ENCODE assay signal across 18 mouse cellular contexts in genomic region chr6:142873795-142874563, GRCm38 (mm10).
DNase-seq lines count a peak whose midpoint lies in the region; ATAC-seq lines count a peak whose summit lies in the region.
"Had no signal": no experiment of that assay in that cellular context is flagged by ENCODE, and none has a peak within 500 bp of the region (broad histone marks: within the 10 kb centered on the region; RNA-seq: fewer than 3 reads in every experiment).

No protein-coding gene starts in this region.

- DNase-seq in kidney, adult 11 months: peak; percentile 93
- peak; percentile 96 for DNase-seq in kidney, adult 9 months
- DNase-seq in kidney, postnatal 25 days: peak; percentile 82 to 93
- no peak for DNase-seq in neural tube, embryonic 10.5 days (ENCODE audit: extremely low spot score, low spot score)
- DNase-seq in adrenal gland, postnatal 25 days: no peak
- DNase-seq: adrenal gland, adult 2 months; cerebellum, adult 9-10 months; gastrocnemius, postnatal 36 days; heart, postnatal 14 days; thymus, postnatal 25 days had no signal

- H3K4me2 ChIP-seq in liver, embryonic 15.5 days: no peak overlapping the region
- H3K4me2 ChIP-seq: forebrain, embryonic 12.5 days; heart, embryonic 11.5 days; hindbrain, embryonic 15.5 days; lung, embryonic 15.5 days; midbrain, embryonic 12.5 days; neural tube, embryonic 12.5 days had no signal

- WGBS in liver, embryonic 15.5 days (ENCODE audit: insufficient replicate concordance): 67% methylated on average over 11 of the region's 11 CpGs

- no peak overlapping the region for H3K9ac ChIP-seq in liver, embryonic 15.5 days
- H3K9ac ChIP-seq: forebrain, embryonic 12.5 days; hindbrain, embryonic 15.5 days; lung, embryonic 15.5 days; midbrain, embryonic 12.5 days; neural tube, embryonic 12.5 days had no signal

- ATAC-seq in liver, embryonic 15.5 days (ENCODE audit: insufficient read depth): peak; percentile 76
- no peak for ATAC-seq in frontal cortex, adult (ENCODE audit: low TSS enrichment)

- H3K4me3 ChIP-seq in liver, embryonic 15.5 days (replicated peaks): no peak overlapping the region
- H3K4me3 ChIP-seq: forebrain, embryonic 12.5 days; hindbrain, embryonic 15.5 days; lung, embryonic 15.5 days; midbrain, embryonic 12.5 days; neural tube, embryonic 12.5 days had no signal

- H3K36me3 ChIP-seq in liver, embryonic 15.5 days (replicated peaks): no peaks in the 10 kb centered on the region
- H3K36me3 ChIP-seq: forebrain, embryonic 12.5 days; hindbrain, embryonic 15.5 days; lung, embryonic 15.5 days; neural tube, embryonic 12.5 days had no signal

- no peaks in the 10 kb centered on the region for H3K9me3 ChIP-seq in liver, embryonic 15.5 days (replicated peaks)
- H3K9me3 ChIP-seq: forebrain, embryonic 12.5 days; hindbrain, embryonic 15.5 days; lung, embryonic 15.5 days; midbrain, embryonic 12.5 days; neural tube, embryonic 12.5 days had no signal

- no peak overlapping the region for H3K27ac ChIP-seq in liver, embryonic 15.5 days (replicated peaks)
- H3K27ac ChIP-seq: forebrain, embryonic 12.5 days; hindbrain, embryonic 15.5 days; lung, embryonic 15.5 days; midbrain, embryonic 12.5 days; neural tube, embryonic 12.5 days had no signal

- no peaks in the 10 kb centered on the region for H3K27me3 ChIP-seq in liver, embryonic 15.5 days
- H3K27me3 ChIP-seq: hindbrain, embryonic 15.5 days; lung, embryonic 15.5 days; midbrain, embryonic 12.5 days; neural tube, embryonic 12.5 days had no signal

- peaks cover 7% of the 10 kb centered on the region for H3K4me1 ChIP-seq in liver, embryonic 15.5 days (replicated peaks)

Comparison
In these comparisons a context has a peak if more than half of its experiments do, and no peak if none do; other contexts are left out.
1. DNase-seq: peak in kidney, adult 11 months (single experiment), kidney, adult 9 months (single experiment) and kidney, postnatal 25 days (2 of 2); none in neural tube, embryonic 10.5 days (single experiment) and adrenal gland, postnatal 25 days (single experiment).